Mouse (Mus musculus): ENCODE measurements around the gene Vapa. TPM values are rescaled to one million over a fixed set of nuclear protein-coding genes. Genes with fewer than 3 reads are reported as not detected.
"Not testable (repeated sequence)": the region's sequence is repeated elsewhere in the genome, so short reads cannot be mapped to it uniquely, and the experiment has no call there.

Vapa gene
- total and polyA plus RNA-seq, 3 experiments = 51.4 to 158 (median 151) TPM

- TF ChIP-seq SMC3 (IDR thresholded peaks at IDR 0.05; ENCODE audit: low read depth, low read length) = no peak
- in situ Hi-C loops (cut with MboI; ENCODE audit: low pct_ligation_motif_present, low pct_unique_long_range_greater_than_20kb, low sequenced_read_pairs) = no loop called here
- H3K27ac ChIP-seq (ENCODE audit: insufficient read depth, low read depth) = no peak overlapping the region
- no peaks in the 10 kb centered on the region for H3K9me3 ChIP-seq (replicated peaks; ENCODE audit: low read length)
- no peak for DNase-seq (ENCODE audit: extremely low read depth)
- H3K4me2 ChIP-seq (ENCODE audit: insufficient read depth, low read depth, poor library complexity, severe bottlenecking) = no peak overlapping the region; the same call in 1 of the 2 replicates
- no peak overlapping the region for H3K9ac ChIP-seq (ENCODE audit: insufficient read depth, low read depth)
- peaks cover 0 to 5% of the 10 kb centered on the region in 2 experiments; a peak in 2 of 4 replicates for H3K4me1 ChIP-seq (ENCODE audit: control insufficient read depth in 1 of 2, insufficient read depth in 2 of 2)
- no peaks in the 10 kb centered on the region for H3K79me2 ChIP-seq (replicated peaks; ENCODE audit: control insufficient read depth, extremely low read depth, insufficient read depth, poor library complexity, severe bottlenecking)
- dilution Hi-C loops (cut with MboI; ENCODE audit: extremely low pct_ligation_motif_present, extremely low pct_unique_long_range_greater_than_20kb, low sequenced_read_pairs) = no loop called here
- H3K27me3 ChIP-seq (replicated peaks) = peaks cover 1% of the 10 kb centered on the region
- H3K4me3 ChIP-seq (replicated peaks in 1 of 3; ENCODE audit: low read depth in 2 of 3, low read length in 2 of 3, poor library complexity in 1 of 3) = no peak overlapping the region
- H3K36me3 ChIP-seq (replicated peaks in 1 of 2; ENCODE audit: control insufficient read depth in 1 of 2, insufficient read depth in 1 of 2, low read length in 1 of 2) = no peaks in the 10 kb centered on the region
Observed at GRCm38 (mm10) chr17:65635715-65636360, 22.5 kb upstream of the Vapa start.

- Histone ChIP-seq H3K4me1 (ENCODE audit: control insufficient read depth in 1 of 2, insufficient read depth in 2 of 2) (peaks cover 0 to 7% of the 10 kb centered on the region in 2 experiments; a peak in 2 of 4 replicates), H3K27ac (ENCODE audit: insufficient read depth, low read depth) (no peak overlapping the region), H3K9ac (ENCODE audit: insufficient read depth, low read depth) (no peak overlapping the region), H3K36me3 (replicated peaks in 1 of 2; ENCODE audit: control insufficient read depth in 1 of 2, insufficient read depth in 1 of 2, low read length in 1 of 2) (no peaks in the 10 kb centered on the region), H3K4me3 (replicated peaks in 1 of 3; ENCODE audit: low read depth in 2 of 3, low read length in 2 of 3, poor library complexity in 1 of 3) (no peak overlapping the region), H3K4me2 (ENCODE audit: insufficient read depth, low read depth, poor library complexity, severe bottlenecking) (no peak overlapping the region), H3K79me2 (replicated peaks; ENCODE audit: control insufficient read depth, extremely low read depth, insufficient read depth, poor library complexity, severe bottlenecking) (no peaks in the 10 kb centered on the region), H3K27me3 (replicated peaks) (peaks cover 1% of the 10 kb centered on the region), H3K9me3 (replicated peaks; ENCODE audit: low read length) (no peaks in the 10 kb centered on the region)
- no peak for DNase-seq (ENCODE audit: extremely low read depth)
- dilution Hi-C loops (cut with MboI; ENCODE audit: extremely low pct_ligation_motif_present, extremely low pct_unique_long_range_greater_than_20kb, low sequenced_read_pairs) = no loop called here
- in situ Hi-C loops (cut with MboI; ENCODE audit: low pct_ligation_motif_present, low pct_unique_long_range_greater_than_20kb, low sequenced_read_pairs) = no loop called here
- TF ChIP-seq POLR2A (IDR thresholded peaks at IDR 0.05; ENCODE audit: low read depth, low read length) = no peak
- no peak for TF ChIP-seq KAT2A (IDR thresholded peaks at IDR 0.05; ENCODE audit: insufficient replicate concordance, low read length)
- no peak for TF ChIP-seq NRF1 (IDR thresholded peaks at IDR 0.05; ENCODE audit: low read depth, low read length)
- TF ChIP-seq ELF1 (IDR thresholded peaks at IDR 0.05; ENCODE audit: low read depth, low read length) = no peak
- no peak for TF ChIP-seq CTCF (conservative IDR thresholded peaks at IDR 0.05 in 1 of 2, IDR thresholded peaks at IDR 0.05 in 1 of 2; ENCODE audit: low read depth in 2 of 2, low read length in 2 of 2)
- TF ChIP-seq GABPA (IDR thresholded peaks at IDR 0.05; ENCODE audit: insufficient replicate concordance, low read depth, low read length) = no peak
- no peak for TF ChIP-seq IRF4 (IDR thresholded peaks at IDR 0.05; ENCODE audit: low read depth, low read length)
- no peak for TF ChIP-seq UBTF (IDR thresholded peaks at IDR 0.05; ENCODE audit: low read depth, low read length)
- TF ChIP-seq EP300 (IDR thresholded peaks at IDR 0.05; ENCODE audit: low read length) = no peak
- no peak for TF ChIP-seq JUND (conservative IDR thresholded peaks at IDR 0.05; ENCODE audit: low read depth, low read length)
- no peak for TF ChIP-seq USF2 (conservative IDR thresholded peaks at IDR 0.05; ENCODE audit: low read depth, low read length)
- TF ChIP-seq MXI1 (IDR thresholded peaks at IDR 0.05; ENCODE audit: low read depth, low read length) = no peak
- no peak for TF ChIP-seq MAFK (IDR thresholded peaks at IDR 0.05; ENCODE audit: insufficient replicate concordance, low read length)
- TF ChIP-seq HCFC1 (IDR thresholded peaks at IDR 0.05; ENCODE audit: low read depth, low read length) = no peak
- TF ChIP-seq TBP (conservative IDR thresholded peaks at IDR 0.05; ENCODE audit: low read depth, low read length) = no peak
- no peak for TF ChIP-seq MAZ (IDR thresholded peaks at IDR 0.05; ENCODE audit: low read depth, low read length)
- TF ChIP-seq PAX5 (IDR thresholded peaks at IDR 0.05; ENCODE audit: low read length) = no peak
- no peak for TF ChIP-seq MYC (IDR thresholded peaks at IDR 0.05; ENCODE audit: low read depth, low read length)
Observed at GRCm38 (mm10) chr17:65629943-65630342, 16.6 kb upstream of the Vapa start.

GRCm38 (mm10) chr17:65628823-65629532, 15.6 kb upstream of the Vapa start:
- H3K9ac ChIP-seq (ENCODE audit: insufficient read depth, low read depth); H3K27ac ChIP-seq (ENCODE audit: insufficient read depth, low read depth); H3K27me3 ChIP-seq (replicated peaks); in situ Hi-C loops (cut with MboI; ENCODE audit: low pct_ligation_motif_present, low pct_unique_long_range_greater_than_20kb, low sequenced_read_pairs); H3K4me3 ChIP-seq (replicated peaks in 1 of 3; ENCODE audit: low read depth in 2 of 3, low read length in 2 of 3, poor library complexity in 1 of 3); H3K79me2 ChIP-seq (replicated peaks; ENCODE audit: control insufficient read depth, extremely low read depth, insufficient read depth, poor library complexity, severe bottlenecking); dilution Hi-C loops (cut with MboI; ENCODE audit: extremely low pct_ligation_motif_present, extremely low pct_unique_long_range_greater_than_20kb, low sequenced_read_pairs); H3K9me3 ChIP-seq (replicated peaks; ENCODE audit: low read length); H3K4me1 ChIP-seq (ENCODE audit: control insufficient read depth in 1 of 2, insufficient read depth in 2 of 2); H3K36me3 ChIP-seq (replicated peaks in 1 of 2; ENCODE audit: control insufficient read depth in 1 of 2, insufficient read depth in 1 of 2, low read length in 1 of 2); H3K4me2 ChIP-seq (ENCODE audit: insufficient read depth, low read depth, poor library complexity, severe bottlenecking); DNase-seq (ENCODE audit: extremely low read depth): not testable (repeated sequence)

All from CH12.LX (cell line).